Mouse (Mus musculus): ENCODE measurements around the gene Alpk3.
A peak's percentile ranks its signal among the peaks of the same experiment; 100 is the strongest.

The Alpk3 gene

DNA sequence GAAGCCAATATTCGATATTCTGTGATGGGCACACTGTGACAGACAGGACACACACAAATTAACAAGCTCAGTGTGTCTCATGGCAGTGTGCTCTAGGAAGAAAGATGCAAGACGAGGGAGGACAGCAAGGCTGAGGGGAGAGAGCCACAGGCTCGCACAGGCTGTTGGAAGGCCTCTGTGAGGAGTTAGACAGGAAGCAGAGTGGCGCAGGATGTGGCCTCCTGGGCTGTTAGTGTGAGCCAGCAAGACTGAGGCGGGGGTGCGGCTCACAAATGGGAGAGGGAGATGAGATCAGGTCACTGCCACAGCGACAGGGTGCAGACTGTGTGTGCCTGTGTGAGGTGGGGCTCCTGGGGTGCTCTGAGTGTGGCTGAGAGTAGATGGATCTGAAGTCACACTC, 17.9 kb downstream of the Alpk3 start:
- no peak for DNase-seq

DNA sequence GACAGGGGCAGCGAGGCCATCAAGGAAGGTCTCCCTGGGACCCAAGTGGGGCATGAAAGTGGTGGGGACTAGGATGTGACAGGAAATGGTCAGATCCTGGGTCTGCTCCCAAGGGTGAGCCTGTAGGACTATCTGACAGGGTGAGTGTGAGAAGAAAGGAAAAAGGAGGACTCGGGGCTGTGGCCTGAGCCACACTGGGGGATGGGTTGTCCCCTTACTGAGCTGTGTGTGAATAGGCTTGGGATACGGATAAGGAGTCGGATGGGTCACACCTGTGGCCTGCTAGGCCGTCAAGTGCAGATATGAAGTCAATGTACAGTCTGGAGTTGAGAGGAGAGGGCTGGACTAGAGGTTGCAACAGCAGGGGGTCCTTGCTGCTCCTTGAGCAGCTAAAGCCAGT, 18.3 kb downstream of the Alpk3 start:
- no peak for DNase-seq

DNA sequence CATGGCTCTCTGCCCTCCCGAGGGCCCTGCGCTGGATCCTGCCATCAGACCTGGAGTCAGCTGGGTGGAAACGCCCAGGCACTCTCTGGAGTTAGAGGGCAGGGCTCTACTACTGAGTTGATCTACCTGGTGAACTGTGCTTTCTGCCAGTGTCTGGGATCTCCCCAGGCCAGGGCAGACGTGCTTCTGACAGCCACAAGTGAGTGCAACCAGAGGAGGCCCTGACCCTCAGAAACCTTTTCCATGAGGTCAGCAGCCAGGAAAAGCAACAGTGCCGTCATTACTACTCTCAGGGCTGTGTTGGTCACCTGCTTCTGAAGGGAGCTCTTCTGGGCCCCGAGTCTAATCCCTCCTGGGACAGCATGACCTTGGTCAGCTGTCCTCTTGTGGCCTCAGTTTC, 19.6 kb downstream of the Alpk3 start:
- no peak for DNase-seq

DNA sequence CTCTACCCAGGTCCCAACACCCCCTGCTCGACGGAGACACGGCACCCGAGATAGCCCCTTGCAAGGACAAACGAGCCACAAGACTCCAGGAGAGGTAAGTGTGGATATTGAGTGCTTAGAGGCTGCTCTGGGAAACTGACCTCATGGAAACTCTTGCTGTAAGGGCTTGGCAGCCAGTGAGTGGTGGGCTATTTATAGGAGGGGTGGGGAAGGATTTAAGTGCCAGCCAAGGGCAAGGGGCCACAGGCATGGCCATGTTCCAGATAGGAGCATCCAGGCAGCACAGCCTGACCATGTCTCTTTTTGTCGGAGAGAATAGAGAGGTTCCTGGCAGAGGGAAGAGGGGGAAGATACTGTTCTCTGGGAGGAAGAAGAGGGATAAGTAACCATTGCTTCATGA, 21.3 kb downstream of the Alpk3 start:
- no peak for DNase-seq

DNA sequence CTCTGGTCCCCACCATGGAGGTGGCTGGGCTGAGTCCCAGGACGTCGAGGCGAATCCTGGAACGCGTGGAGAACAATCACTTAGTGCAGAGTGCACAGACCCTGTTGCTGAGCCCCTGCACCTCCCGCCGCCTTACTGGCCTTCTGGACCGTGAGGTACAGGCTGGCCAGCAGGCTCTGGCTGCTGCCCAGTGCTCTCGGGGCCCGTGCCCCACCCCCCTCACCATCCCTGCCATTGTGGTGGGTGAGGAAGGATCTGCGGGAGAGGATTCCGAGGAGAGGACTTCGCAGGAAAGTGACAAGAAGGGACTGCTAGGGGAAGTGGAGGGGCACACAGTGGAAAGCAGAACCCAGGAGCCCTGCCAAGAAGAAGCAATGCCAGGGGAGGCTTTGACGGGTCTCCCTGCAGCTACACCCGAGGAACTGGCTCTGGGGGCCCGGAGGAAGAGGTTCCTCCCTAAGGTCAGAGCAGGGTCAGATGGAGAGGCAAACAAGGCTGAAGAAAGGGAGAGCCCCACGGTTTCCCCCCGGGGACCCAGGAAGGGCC, 36.1 kb downstream of the Alpk3 start:
- no peak for DNase-seq

DNA sequence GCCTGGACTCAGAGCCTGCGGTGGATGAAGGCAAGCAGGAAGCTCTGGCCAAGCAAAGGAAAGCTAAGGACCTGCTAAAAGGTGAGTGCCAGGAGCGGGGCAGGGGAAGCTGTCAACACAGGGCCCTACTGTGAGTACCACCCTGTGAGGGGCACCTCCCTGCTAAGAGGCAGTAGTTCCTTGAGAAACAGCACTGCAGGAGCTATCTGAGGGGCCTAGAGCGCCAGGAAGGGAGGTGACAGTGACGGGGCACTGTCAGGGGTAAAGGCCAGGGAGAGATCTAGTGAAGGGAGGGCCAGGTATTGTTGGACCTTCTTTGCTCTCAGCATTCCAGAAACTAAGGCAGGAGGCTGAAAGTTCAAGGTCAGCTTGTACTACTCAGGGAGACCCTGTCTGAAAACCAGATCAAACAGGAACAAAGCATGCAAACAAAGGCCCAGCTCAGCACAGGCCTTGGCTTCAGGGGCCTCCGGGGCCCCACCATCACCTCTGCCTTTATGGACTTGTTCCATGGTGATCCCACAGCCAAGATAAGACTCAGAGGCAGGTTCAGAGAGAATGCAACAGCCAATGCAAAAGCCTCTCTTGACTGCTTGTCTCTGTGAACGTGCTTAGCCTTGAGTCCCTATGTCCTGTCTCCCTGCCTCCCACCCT, 36.8 kb downstream of the Alpk3 start:
- DNase-seq = no peak

DNA sequence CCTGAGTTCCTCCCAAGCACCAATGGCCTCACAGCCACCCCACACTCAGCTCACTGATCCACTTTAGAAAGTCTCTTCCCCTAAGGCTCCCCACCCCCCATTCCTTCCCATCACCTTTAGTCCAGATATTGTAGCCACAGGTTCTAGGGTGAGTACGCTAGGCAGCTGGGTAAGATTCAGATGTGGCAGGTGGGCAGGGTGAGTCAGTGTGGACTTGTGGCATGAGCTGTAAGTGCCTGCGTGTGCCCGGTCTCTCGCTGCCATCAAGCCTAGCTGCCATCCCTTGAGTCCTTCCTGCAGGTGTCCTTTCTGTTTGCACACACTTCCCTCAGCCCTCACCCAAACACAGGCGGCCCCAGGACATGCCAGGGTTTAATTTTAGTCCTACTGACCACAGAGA, 42.9 kb downstream of the Alpk3 start:
- no peak for DNase-seq

DNA sequence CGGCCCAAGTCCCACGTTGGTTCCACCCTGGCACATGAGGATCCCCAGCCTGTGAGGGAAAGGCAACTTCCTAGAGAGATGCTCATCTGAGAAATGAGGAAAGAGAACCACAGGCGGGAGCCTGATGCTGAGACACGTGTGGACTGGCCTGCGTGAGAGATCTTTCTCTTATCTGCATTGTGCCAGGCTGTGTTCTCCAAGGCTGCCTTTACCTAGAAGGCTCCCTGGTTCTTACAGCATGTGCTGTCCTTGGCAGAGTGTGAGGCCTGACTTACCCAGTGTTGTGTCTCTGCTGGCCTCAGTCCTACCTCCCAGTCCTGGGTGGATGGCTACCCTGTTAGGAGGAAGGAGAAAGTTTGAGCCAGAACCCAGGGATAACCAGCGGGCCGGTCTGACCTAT, 45.5 kb downstream of the Alpk3 start:
- no peak for DNase-seq

DNA sequence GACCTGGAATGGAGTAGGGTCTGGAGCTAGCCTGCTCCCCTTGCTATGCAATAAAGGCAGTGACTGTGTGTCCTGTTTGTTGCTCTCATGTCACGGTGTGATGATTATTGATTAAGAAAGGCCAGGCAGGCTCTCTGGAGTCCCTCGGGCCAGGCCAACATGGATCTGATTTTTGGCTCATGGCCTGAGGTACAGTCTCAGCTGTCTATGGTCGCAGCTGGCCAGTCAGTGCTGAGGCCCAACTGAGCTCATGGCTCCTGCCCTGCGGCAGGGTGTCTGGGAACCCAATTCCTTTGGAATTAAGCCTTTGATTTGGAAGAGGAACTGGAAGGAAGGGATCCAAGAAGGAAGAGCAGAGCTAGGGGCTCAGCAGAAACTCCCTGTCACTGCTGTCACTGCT, 48.1 kb downstream of the Alpk3 start:
- DNase-seq = no peak

DNA sequence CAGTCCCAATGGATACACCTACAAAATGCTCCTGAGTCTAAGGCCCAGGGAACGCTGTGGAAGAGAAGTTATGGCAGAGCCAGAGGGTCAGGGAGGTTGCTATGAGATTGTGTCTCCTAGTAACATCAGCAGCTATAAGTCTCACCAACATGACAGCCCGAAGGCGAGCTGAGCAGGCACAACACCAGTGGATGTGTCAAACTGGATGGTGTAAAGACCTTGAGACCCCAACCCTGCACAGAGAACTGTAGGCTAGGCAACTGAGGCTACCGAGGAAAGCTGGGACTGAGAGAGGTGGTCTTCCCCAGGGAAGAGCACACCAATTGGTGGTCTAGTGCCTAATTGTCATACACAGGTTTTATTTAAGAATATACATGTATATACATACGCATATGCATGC, 50.8 kb downstream of the Alpk3 start:
- no peak for DNase-seq

DNA sequence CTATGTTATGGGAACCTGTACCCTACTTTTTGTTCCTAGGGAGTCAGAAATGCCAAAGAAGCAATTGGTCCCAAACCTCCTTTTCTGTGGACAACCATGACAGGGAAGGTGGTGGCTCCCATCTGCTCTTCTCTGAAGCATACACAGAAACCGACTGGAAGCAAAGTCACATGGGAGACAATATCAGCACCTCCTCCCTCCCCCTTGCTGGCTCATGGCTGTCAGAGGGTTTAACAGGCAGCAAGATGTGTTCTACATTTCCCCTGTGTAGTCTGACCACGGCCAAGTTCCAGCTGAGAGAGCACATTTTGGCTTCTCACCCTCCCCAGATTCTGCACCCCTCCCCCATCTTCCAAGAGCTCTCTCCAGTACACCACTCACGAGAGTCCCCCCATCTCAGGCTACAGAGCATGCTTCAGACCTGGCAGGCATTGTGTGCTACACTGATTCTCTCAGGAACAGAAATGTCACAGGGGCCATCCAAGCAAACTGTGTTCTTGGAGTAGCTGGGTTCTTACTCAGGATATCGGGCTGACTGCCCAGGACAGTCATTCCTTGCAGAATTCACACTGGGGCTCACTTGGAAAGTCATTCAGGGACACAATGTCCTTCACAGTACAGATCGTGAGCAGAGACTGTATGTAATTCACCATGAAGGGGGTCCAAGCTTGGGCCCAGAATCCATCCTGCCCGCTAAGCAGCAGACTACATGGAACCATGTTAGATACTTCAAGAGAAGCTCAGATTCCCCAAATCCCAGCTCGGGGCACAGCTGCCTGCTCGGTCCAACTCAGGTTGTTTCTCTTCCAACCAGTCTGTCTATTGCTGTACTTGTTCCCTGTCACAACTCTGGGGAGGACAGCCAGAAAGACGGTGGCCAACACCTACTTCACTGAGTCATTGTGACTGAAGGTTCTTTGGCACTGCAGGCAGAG, 52.6 kb downstream of the Alpk3 start:
- DNase-seq = peak; percentile 6

DNA sequence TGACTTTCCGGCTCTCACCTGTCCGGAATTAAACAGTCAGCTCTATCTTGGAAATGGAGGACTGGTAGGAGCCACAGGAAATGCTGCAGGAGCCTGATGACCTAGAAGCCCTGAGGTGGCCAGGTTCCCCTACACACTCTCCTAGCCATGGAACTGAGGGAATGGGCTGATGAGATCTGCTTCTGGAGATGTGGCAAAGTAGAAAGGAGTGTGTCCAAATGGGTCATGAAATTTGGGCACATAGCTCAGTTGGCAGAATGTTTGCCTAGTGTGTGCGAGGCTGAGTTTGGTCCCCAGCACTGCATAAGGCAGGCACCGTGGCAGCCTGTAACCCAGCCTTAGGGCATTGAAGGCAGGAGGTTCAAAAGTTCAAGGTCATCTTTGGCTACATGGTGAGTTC, 53.4 kb downstream of the Alpk3 start:
- DNase-seq = no peak

DNA sequence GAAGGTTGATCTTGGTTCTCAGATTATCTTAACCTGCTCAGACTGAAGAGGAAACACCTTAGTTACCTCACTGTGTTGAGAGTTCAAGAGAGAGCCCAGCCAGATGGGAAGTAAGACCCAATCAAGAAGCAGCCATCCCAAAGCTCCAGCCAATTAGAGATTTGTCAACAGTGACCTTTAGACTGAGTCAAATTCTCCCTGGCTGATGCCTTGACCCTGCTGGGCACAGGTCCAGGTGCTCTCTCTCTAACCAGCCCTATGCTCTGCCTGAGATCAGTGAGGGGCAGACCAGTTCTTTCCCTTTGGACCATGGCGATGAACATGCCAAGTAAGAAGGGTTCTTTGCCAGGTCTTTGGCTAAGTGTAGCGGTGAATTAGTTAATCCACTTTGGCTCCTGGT, 54.3 kb downstream of the Alpk3 start:
- no peak for DNase-seq

DNA sequence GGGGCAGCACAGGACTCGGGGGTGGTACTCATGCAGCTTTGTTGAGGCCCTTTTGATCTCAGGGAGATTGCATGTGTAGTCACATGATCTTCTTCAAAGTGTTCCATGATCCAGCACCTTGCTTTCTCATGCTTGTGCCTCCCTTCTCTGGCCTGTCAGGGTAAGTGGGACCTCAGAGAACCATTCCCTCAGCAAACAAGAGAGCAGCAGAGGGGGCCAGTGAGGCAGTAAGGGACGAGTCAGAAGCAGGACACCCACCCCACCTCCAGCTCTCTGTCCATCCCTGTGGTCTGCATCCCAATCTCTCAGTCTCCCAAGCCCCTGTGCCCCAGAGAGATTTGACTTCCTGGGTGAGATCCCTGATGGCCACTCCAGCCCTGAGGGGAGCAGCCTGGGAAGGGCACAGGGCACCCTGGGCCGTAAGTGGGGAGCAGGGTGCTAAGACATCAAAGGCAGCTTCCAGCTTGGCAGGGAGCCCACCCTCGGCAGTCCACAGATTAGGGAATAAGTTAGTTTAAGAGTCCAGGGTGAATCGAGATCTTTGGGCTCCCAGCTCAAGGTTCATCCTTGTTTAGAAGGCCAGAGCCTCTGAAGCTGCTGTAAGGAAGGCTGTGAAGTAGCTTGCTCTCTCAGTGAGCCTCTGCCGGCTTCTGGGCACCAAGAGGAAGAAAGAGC, 55.4 kb downstream of the Alpk3 start:
- no peak for DNase-seq

DNA sequence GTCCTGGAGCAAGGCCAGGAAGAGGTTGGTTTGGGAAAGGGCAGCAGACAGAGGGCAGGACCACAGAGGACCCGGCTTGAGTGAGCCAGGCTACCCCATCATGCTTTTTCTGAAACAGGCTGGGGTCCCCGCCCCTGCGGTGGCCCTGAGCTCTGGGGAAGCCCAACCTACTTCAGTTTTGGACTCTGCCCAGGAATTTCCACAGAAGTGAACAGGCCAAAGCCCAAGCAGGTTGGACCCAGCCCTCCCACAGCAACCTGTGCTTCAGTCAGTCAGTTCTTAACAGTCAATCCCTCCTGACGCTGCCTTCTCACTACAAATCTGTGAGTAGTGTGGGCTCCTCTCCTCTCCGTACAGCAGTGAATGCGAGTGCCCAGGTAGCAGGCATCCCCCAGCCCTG, 57.2 kb downstream of the Alpk3 start, which contains the start of gene Slc28a1:
TSS of gene Slc28a1 (plus strand) at position 245 of the 400 bp plus-strand sequence.
- no peak for DNase-seq

DNA sequence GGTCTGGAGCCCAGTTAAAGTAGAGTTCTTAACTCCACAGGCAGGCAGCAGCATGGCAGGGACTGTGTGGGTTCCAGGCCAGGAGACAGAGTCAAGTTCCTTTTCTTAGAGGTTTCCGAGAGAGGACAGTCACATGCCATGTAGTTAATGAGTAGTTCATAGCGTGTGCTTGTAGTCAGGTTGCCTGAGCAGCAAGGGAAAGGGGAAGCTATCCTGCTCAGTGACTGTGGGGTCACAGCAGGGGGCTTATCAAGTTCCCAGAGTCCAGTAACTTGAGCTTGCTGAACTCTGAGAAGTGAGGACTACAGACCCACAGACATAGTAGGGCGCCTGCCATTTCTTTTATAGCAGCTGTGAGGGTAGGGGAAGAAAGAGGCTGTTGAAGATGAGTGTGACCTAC, 63.7 kb downstream of the Alpk3 start:
- DNase-seq = no peak

DNA sequence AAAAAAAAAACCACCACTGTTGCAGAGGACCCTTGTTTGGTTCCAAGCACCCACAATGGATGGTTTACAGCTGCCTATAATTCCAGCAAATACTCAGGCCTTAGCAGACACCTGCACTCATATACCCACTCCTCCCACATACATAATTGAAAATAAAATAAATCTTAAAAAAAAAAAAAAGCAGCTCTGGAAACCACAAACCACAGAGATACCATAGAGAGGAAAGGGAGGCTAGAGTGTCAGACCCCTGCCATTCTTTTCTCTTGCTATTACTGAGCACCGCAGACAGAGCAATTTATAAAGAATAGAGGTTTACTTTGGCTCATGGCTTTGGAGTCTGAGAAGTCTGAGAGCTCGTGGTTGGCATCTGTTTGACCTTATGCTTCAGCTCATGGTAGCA, 65.4 kb downstream of the Alpk3 start:
- DNase-seq = no peak

DNA sequence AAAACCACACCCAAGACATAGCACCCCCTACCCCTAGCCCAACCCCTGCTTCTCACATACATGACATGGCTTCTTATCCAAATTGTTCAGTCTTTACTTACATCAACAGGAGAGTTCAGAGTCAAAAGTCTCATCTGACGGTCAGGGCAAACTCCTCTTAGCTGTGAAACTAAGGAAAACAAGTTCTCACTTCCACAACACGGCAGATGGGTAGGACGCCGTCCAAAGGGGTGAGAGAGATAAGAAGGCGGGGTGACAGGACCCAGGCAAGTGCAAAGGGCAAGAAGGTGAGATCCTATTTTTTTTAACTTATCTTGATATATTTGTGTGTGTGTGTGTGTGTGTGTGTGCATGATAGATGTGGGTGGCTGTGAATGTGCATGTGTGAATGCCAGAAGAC, 66.2 kb downstream of the Alpk3 start:
- no peak for DNase-seq

DNA sequence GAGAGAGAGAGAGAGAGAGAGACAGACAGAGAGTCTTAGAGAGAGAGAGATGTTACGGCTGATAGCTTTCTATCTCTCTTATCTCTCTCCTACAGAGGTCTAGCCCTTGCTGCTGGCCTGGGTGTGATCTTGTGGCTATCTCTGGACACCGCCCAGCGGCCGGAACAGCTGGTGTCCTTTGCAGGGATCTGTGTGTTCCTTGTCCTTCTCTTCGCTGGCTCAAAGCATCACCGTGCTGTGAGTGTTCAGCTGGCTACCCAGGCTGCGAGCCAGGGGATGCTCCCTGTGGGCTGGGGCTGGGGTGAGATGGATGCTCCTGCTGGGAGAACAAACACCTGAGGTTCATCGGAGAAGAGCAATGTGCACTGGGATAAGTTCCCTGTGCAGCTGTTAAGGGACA, 67.4 kb downstream of the Alpk3 start:
- DNase-seq = no peak

DNA sequence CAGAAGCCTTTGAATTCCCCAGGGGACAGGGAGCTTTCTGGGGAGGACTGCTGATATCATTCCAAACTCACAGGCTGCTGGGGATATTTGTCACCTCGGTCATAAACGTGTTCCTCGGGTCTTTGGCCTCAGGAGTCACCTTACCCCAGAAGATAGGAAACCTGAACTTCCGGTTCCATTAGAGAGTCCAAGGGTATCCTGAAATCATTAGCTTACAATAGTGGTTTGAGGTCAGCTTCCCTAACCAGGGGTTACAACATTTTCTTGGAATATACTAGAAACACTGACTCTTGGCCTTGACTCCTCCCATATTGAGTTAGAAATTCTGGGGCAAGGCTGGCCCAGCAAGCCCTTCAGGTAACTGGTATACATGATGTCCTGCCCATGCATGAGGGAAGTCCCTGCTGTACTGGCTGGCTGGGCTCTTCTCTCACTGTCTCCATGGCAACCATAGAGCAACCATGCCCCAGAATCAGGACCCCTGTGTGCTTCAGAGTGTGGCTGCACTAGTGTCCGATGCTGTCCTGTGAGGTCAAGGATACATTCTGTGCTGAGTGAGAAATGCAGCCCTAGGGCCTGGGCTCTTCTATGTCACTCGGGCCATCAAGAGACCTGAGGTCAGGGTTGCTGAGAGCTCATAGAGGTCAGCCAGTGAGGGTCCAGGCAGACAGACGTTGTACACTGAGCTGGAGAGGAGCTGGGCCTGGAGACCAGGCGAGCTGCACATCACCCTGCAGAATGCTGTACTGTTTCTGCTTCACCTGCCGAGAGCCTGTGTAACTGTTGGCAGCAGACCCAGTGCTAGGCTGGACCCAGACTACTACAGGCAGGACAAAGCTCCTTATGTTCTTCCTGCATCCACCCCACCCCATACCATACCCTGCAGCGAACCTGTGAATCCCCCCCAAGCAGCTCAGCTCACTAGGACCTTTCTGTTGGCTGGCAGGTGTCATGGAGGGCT, 68.1 kb downstream of the Alpk3 start:
- no peak for DNase-seq

DNA sequence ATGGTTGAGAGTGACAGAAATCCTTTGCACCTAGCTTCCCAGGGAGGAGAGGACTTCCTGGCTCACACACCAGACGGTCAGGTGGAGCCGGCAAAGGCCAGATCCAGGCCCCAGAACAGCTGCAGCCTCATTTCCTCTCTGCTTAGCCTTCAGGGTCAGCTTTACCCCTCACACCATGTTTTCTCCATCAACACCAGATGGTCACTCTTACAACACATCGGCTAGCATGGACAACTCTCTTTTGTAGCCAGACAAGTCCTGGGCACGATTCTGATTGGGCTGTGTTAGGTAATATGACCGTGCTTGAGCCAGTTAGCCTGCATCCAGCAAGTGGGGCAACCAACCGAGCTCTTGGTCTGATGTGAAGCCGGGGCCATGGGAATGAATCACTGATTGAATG, 74.5 kb downstream of the Alpk3 start:
- no peak for DNase-seq

DNA sequence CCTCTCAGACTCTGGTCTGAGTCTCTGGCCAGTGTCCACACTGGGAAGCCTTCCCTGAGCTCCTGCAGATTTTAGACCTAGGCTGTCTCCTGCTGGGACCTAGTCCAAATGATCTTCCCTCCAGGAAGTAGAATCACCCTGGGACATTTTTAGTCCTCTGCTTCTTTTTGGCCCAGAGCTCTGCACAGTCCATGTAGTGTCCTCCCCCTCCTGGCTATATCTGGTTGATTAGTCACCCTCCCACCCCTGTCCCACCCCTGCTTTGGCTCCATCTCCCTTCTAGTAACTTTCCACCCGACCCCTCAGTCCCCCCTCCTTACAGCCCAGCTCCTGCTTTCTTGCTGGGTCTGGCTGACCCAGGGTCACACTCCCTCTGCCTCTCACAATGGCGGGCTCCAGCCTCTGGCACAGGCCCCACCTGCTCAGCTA, 75.5 kb downstream of the Alpk3 start:
- no peak for DNase-seq

Data from cerebellum, adult 8-10 months (tissue).